Mouse (Mus musculus): Measurements from ENCODE around the gene Scn4a.
"Not testable (repeated sequence)": the region's sequence is repeated elsewhere in the genome, so short reads cannot be mapped to it uniquely, and the experiment has no call there.

Scn4a gene

GRCm38 (mm10) chr11:106355382-106356128 lies 2.5 kb upstream of the Scn4a start:
- peak; percentile 91 for DNase-seq

DNA sequence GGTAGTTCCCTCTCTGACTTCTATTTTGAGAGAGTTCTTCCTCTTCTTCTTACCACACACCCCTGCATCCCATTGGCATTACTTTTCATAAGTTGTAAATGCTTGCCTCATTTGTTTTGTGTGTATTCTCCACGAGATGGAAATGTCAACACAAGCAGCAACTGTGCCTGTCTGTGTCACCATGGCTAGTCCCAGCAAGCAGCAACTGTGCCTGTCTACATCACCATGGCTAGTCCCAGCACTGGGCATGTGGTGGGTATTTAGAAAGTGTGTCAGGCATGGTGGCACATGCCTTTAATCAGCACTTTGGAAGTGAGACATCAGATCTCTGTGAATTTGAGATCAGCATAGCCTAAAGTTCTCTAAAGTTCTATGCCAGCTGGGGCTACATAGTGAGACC lies 1.1 kb upstream of the Scn4a start:
- no peak for DNase-seq

DNA sequence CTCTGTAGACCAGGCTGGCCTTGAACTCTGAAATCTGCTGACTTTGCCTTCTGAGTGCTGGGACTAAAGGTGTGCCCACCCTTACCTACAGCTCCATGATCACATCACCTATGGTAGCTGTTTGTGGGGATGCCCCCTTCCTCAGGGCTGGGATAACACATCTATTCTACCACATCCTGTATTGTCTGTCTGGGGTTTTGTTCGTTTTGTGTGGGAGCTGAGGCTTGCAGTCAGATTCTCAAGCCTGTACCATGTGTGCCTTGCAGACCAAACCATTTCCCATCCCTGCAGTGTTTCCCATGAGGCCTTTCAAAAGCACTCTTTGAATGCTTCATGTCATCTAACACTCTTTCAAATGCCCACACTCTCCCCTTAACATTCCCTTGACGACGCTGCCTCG lies 1.1 kb downstream of the Scn4a start:
- no peak for DNase-seq

GRCm38 (mm10) chr11:106351253-106351652 lies 1.8 kb downstream of the Scn4a start:
- DNase-seq = peak; percentile 85

DNA sequence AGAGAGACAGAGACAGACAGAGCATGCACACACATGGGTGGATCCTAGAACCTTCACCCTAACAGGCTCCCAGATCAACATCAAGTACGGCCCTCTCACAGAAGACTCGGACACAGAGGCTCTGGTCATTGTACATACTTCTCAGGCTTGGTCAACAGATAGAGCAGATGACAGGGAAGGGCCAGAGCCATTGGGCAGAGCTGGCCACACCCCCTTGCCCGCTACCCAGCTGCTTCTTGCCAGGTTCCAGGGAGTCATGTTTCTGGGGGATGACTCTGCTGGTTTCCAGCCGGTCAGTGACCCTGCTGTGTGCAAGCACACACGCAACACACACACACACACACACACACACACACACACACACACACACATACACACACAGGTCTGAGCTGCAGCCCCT lies 2.2 kb downstream of the Scn4a start:
- DNase-seq = peak; percentile 89

GRCm38 (mm10) chr11:106349772-106350171 lies 3.3 kb downstream of the Scn4a start:
- DNase-seq = no peak

- DNase-seq = no peak
Observed at GRCm38 (mm10) chr11:106344910-106345309, 8.2 kb downstream of the Scn4a start.

- DNase-seq = no peak
Observed at GRCm38 (mm10) chr11:106340990-106341520, 12.0 kb downstream of the Scn4a start.

DNA sequence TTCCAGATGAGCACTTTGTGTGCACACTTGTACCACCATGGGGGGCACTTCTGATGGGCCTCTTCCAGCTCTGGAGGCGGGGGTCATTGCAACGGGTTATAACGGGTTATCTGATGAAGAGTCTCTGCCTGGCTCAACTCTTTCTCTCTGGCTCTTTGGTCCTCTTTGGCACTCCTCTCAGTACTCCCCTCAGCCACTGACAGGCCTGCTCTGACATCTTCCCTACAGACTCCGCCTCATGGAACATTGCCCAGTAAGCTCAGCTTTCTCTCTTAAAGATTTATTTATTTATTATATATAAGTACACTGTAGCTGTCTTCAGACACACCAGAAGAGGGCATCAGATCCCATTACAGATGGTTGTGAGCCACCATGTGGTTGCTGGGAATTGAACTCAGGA lies 13.8 kb downstream of the Scn4a start:
- DNase-seq = not testable (repeated sequence)

- DNase-seq = no peak
Observed at GRCm38 (mm10) chr11:106338870-106339269, 14.2 kb downstream of the Scn4a start.

DNA sequence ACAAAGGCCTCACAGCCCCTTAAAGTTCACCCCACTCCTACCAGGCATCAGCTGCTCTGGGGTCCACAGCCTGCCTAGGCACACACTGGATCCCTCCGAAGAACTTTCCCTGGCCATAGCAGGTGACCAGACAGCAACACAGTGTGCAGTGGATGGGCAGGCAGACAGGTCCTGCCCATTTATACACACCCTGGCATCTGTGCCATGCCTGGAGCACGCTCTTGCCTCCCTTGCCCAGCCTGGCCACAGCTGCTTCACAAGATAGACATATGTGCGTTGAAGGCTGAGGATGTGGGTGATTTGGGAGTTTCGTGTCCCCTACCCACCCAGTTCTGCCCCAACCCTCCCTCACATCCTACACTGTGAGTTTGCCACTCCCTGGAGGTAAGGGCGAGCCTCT lies 15.1 kb downstream of the Scn4a start:
- no peak for DNase-seq

GRCm38 (mm10) chr11:106334066-106334465 lies 19.0 kb downstream of the Scn4a start:
- DNase-seq = no peak

DNA sequence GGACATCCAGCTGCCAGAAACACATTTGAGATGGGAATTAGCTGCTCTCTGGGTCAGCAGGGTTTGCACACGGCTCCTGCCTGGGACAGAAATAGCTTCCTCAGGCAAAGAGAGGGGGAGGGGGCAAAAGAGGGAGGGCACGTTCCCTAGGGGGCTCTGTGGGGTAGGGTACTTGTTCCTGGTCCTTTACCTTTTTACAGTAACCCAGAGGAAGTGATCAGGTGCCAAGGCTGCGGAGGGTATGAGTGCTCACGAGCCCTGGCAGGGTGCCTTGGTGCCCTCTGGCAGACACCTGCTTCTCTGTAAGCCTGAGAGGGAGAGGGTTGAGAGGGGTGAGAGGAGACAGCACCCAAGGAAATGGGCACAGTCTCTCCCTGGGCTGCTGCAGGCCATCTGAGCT lies 20.6 kb downstream of the Scn4a start:
- peak; percentile 93 for DNase-seq

DNA sequence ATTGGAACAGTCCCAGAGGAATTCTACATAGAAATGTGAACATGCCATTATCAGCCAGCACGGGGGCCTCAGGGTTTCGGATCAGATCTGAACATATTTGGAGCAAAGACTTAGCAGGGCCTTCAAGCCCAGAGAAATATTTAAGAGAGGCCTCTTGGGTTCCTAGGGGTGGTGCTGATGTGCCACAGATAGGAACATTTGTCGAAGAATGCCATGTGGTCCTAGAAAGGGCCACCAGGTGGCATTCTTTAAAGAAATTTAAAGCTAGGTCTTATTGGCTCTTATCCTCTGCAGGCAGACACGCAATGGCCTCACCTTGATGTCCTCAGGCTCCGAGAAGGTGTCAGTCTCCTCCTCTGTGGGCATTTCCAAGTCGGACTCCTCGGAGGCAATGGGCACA lies 23.4 kb downstream of the Scn4a start:
- DNase-seq = peak; percentile 86

- peak; percentile 95 for DNase-seq
Observed at GRCm38 (mm10) chr11:106329128-106329527, 24.0 kb downstream of the Scn4a start.

DNA sequence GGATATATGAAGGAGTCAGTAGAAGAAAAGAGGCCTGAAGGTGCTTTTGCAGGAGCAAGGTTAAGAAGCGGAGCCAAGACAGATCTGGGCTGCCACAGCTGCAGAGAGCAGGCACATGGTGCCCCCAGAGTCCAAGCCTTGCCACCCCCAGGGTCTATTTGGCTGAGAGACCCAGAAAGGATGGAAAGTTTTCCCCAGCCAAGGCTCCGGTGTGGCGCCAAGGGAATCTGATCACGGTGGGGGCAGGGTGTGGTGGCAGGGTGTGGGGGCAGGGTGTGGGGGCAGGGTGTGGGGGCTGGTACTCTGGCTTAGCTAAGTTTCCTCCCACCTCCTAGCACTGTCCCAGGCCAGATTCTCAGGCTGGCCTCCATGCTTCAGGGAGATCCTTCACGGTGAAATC lies 24.6 kb downstream of the Scn4a start:
- no peak for DNase-seq

- DNase-seq = no peak
Observed at GRCm38 (mm10) chr11:106326475-106326874, 26.6 kb downstream of the Scn4a start.

DNA sequence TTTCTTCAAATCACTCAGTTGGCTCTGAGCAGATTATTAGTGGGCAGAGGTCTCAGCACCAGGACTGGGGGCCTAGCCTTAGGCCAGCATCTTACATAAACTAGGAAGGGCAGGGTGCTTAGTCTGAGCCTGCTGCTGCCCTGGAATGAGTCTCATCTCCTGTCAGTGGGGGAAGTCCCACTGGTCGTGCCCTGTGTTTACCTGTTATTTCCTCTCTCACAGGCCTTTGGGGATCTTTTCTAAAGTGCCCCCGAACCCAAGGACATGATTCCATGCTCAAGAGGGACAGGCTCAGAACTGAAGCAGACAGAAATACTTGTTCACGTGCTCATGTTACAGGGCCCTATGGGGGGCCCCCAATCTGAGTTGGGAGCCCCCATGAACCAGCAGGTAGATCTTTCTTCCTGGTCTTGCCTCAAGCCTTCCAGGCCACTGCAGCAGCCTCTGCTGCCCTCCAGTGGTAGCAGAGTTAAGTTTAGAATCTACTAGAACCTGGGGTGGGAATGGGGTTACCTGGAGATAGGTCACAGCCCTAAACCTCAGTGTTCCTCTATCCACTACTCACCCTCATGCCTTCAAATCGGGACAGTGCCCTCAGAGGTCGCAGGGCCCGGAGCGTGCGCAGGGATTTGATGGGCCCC lies 27.4 kb downstream of the Scn4a start:
- peak; percentile 94 for DNase-seq

GRCm38 (mm10) chr11:106324858-106325257 lies 28.2 kb downstream of the Scn4a start:
- no peak for DNase-seq

DNA sequence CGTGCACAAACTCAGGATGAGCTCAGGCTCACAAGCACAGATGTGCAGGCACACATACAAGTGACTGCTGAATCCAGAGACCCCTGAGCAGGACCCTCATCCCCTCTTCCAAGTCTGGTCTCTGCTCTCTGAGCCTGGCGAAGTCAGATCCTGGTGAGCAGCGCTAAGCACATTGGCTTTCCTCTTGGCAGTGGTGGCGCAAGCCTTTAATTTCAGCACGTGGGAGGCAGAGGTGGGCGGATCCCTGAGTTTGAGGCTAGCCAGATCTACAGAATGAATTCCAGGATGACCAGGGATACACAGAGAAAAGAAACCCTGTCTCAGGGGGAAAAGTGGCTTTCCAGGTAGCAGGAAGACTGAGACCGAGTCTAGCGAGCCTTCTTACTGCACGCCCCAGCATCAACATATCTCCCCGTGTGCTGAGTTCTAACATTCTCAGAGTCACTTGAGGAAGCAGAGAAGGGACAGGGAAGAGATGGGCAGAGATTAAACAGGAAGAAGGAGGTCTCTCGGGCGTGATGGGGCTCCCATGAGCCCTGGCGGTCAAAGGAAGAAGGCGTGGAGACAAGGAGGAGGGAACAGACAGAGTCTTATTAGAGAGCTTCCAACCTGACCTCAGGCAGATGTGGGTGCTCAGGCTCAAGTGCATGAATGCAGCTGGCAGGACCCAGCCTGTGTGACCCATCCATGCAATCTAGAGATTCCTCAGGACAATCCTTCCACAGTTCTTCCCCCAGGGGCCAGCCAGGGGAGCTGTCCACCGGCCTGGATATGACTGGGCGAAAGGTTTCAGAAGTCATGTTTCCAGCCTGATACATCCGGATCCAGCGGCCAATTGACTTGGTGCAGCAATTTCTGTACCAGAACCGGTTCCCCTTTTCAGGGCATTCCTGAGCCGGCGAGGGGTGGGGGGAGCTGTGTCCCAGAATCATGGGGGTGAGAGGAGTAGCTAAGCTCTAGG lies 34.4 kb downstream of the Scn4a start:
- DNase-seq = peak; percentile 96

GRCm38 (mm10) chr11:106317801-106318200 lies 35.3 kb downstream of the Scn4a start:
- DNase-seq = no peak

DNA sequence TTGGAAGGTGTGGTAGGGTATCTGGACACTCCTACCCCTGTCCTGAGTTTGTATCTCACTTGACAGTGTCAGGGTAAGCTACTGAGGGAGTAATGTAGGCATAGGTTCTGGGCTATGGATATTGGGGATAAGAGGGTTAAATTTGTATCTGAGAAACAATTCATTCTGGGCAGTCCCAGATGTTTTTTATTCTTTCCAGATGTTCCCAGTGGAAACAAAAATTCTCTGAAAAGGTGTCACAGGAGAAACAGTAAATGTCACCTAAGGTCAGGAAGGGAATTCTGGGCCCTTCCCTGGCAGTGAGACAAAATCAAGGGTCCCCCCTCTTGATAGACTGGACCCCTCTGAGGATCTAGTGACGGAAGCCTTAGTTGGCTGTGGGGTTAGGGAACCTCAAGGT lies 36.7 kb downstream of the Scn4a start:
- no peak for DNase-seq

- DNase-seq = peak; percentile 90
Observed at GRCm38 (mm10) chr11:106314333-106314812, 38.7 kb downstream of the Scn4a start, which contains the start of gene Cd79b. Gene Cd79b (minus strand): TSS chr11:106314762.
